Mouse (Mus musculus) layer of hippocampus, adult 2 months (tissue): ENCODE measurements around the gene Esrra. TPM values are rescaled to one million over a fixed set of nuclear protein-coding genes. Genes with fewer than 3 reads are reported as not detected.

Experiments used
- DNase-seq, 2 experiments: peaks; one replicate each; pipeline ENCODE4 v3.0.0; 2022; ENCODE audit warnings: low spot score in 2 of 2
- H3K27ac ChIP-seq: fragments of 200-600 bp; 2 replicates; pipeline ENCODE4 v1.8.1; 2022
- H3K4me3 ChIP-seq: fragments of 200-600 bp; 2 replicates; pipeline ENCODE4 v1.8.1; 2022; ENCODE audit warnings: mild to moderate bottlenecking
- CTCF ChIP-seq: fragments of 200-600 bp; conservative IDR thresholded peaks from 2 replicates; pipeline ENCODE4 v1.8.1; 2022; ENCODE audit warnings: antibody characterized with exemption, mild to moderate bottlenecking, moderate library complexity
- long read RNA-seq, 2 experiments: library from polyadenylated mRNA; stranded (forward); transcript quantifications; one replicate each; pipeline ENCODE4 v2.0.0; 2021; ENCODE audit warnings: borderline mapping rate in 2 of 2
- total RNA-seq, 2 experiments: library from RNA; stranded (reverse); gene quantifications; 2 replicates each; pipeline ENCODE4 v1.2.3; 2021

Esrra gene
- 10 to 100 TPM; 56.9 to 63.4 TPM for total RNA-seq
- long read RNA-seq, experiment 1, transcript Esrra-201 (7 exons, 2,242 nt): major isoform, 12 of 258 reads
- long read RNA-seq, experiment 1, partial matches to known transcripts: 1 of 258 reads
- long read RNA-seq, experiment 1, other reads (novel, unspliced or antisense): 245 of 258 reads
- long read RNA-seq, experiment 2, transcript Esrra-201 (7 exons, 2,242 nt): major isoform, 10 of 249 reads
- long read RNA-seq, experiment 2, partial matches to known transcripts: 2 of 249 reads
- long read RNA-seq, experiment 2, other reads (novel, unspliced or antisense): 237 of 249 reads

DNA sequence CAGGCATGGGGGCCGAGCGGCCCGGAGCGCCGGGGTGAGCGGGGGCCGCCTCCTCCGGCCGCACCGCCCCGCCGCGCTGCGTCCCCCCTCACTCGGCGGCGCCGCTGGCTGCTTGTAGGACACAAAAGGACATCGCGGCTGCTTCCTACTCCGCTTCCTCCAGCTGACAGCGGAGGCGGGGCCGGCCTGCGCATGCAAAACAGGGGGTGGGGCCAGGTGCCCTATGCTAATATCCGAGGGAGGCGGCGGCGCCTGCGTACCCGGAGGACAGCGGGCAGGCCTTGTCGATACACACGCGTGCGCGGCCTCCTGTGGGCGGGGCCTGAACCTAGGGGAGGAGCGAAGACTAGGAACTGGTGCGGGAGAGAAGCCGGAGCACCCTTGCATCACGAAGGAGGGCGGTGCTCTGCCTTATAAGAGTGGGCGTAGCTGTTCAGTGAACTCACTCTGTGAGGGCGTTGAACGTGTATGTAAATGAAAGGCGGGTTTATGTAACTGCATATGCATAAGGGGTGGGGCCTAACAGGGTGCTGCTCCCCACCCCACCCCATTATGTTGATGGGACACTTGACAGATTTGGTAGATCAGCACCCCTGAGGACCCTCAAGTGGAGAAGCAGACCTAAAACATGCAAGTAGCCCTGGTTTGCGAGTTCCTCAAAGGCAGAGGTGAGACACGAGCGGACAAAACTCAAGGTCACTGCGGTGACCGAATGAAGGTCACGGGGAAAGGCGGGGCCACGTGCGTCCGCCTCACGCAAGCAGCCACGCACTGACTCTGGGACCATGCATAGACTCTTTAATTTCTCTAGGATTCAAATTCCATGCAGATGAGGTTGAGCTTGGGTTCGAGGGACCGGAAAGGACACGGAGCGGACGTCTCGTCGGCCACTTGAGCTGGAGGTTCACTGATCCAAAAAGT is at the start of gene Esrra:
Esrra (minus strand) TSS at position 167 of the 921 bp plus-strand sequence.
- H3K4me3 ChIP-seq: peak within 1 kb of the TSS; percentile 84
- no peak for TF ChIP-seq CTCF
- DNase-seq: peak; percentile 99 to 100
- peak within 1 kb of the TSS; percentile 97 for H3K27ac ChIP-seq

- no peak for DNase-seq
- peak overlapping the region; percentile 15; the same call in 1 of the 2 replicates for H3K27ac ChIP-seq
- no peak for TF ChIP-seq CTCF
- peak overlapping the region; percentile 30; the same call in 1 of the 2 replicates for H3K4me3 ChIP-seq
Observed at GRCm38 (mm10) chr19:6970460-6971085, 49.0 kb upstream of the Esrra start.

DNA sequence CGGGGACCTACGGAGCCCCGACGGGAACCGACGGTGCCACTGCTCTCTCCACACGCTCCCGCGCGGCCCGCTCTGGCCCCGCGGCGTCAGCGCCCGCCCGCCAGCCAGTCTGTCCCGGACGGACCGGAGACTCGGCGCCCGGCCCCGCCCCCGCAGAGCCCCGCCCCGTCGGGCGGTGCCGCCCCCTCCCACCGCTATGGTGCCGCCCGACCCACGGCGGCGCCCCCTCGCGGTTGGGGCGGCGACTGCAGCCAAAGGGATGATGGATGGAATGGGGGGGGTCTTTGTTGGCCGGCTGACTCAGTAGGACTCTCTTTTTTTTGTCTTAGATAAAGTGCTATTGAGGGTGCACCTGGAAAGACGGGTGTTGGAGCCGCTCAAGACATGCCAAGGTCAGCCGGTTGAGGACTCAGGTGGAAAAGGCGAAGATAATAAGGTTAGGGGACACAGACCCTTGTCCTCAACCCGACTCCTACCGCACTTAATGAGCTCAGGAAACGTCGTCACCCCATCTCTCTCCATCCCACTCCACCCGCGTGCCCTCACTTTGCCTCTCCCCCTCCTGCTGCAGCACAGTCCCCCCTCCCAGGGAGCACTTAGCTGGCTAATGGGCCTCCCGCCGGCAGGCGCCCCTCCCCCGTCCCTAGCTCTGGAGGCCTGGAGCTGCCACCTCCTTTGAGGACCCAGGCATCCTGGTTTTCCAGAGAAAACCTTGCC is 48.2 kb upstream of the Esrra start:
- peak overlapping the region; percentile 72; the same call in 1 of the 2 replicates for H3K27ac ChIP-seq
- H3K4me3 ChIP-seq: peak overlapping the region; percentile 53
- peak in 1 of 2 experiments; percentile 64 for DNase-seq
- TF ChIP-seq CTCF: peak; percentile 75

- no peak for TF ChIP-seq CTCF
- peak overlapping the region; percentile 72; the same call in 1 of the 2 replicates for H3K27ac ChIP-seq
- H3K4me3 ChIP-seq: peak overlapping the region; percentile 53
- no peak for DNase-seq
Observed at GRCm38 (mm10) chr19:6969291-6969664, 47.7 kb upstream of the Esrra start.

GRCm38 (mm10) chr19:6968491-6969271 is 47.1 kb upstream of the Esrra start:
- DNase-seq: no peak
- no peak for TF ChIP-seq CTCF
- H3K4me3 ChIP-seq: peak overlapping the region; percentile 53
- H3K27ac ChIP-seq: peak overlapping the region; percentile 72; the same call in 1 of the 2 replicates

- no peak for DNase-seq
- no peak for TF ChIP-seq CTCF
- Histone ChIP-seq H3K27ac (no peak overlapping the region), H3K4me3 (no peak overlapping the region)
Observed at GRCm38 (mm10) chr19:6956461-6956860, 34.8 kb upstream of the Esrra start.

- no peak for TF ChIP-seq CTCF
- Histone ChIP-seq H3K4me3 (no peak overlapping the region), H3K27ac (no peak overlapping the region)
- DNase-seq: no peak
Observed at GRCm38 (mm10) chr19:6955424-6955823, 33.8 kb upstream of the Esrra start.

- no peak for DNase-seq
- peak; percentile 61 for TF ChIP-seq CTCF
- Histone ChIP-seq H3K27ac (0 out of 2 replicates have a peak overlapping the region, but pooled peaks have one; percentile 2), H3K4me3 (no peak overlapping the region)
Observed at GRCm38 (mm10) chr19:6954046-6954445, 32.4 kb upstream of the Esrra start.

- TF ChIP-seq CTCF: no peak
- H3K27ac ChIP-seq: peak overlapping the region; percentile 97
- DNase-seq: no peak
- H3K4me3 ChIP-seq: peak overlapping the region; percentile 66
Observed at GRCm38 (mm10) chr19:6952712-6953037, 31.1 kb upstream of the Esrra start.

DNA sequence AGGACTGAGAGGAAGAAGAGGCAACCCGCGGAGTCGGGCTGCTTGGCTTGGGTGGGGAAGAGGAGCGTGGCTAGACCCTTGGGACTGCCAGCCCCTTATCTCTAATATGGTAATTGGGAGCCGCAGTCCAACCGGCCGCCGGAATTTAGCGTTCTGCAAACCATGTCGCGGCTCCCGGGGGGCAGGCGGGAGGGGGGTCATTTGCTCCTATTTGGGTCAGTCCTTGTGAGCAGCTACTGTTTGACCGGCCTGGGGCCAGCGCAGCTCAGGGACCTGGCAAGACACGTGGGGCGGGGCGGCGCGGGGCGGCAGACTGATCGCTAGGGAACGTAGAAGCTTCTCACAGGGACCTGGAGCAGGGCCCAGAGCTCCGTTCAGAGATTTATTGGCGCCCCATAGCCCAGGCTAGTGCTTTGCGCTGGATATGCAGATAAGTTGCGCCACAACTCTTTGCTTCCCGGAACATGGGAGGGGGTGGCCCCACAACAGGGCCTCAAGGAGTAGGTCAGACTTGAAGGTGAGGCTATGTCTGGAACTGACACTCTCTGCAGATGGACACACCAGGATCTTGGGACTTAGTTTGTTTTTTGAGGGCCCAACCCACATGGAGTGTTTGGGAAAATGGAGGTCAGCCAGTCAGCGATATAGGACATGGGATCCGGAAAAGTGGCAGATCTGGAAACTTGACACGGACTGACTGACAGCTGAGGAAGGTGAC is 30.5 kb upstream of the Esrra start:
- peak overlapping the region; percentile 66 for H3K4me3 ChIP-seq
- H3K27ac ChIP-seq: peak overlapping the region; percentile 97
- peak; percentile 66 to 77 for DNase-seq
- no peak for TF ChIP-seq CTCF

DNA sequence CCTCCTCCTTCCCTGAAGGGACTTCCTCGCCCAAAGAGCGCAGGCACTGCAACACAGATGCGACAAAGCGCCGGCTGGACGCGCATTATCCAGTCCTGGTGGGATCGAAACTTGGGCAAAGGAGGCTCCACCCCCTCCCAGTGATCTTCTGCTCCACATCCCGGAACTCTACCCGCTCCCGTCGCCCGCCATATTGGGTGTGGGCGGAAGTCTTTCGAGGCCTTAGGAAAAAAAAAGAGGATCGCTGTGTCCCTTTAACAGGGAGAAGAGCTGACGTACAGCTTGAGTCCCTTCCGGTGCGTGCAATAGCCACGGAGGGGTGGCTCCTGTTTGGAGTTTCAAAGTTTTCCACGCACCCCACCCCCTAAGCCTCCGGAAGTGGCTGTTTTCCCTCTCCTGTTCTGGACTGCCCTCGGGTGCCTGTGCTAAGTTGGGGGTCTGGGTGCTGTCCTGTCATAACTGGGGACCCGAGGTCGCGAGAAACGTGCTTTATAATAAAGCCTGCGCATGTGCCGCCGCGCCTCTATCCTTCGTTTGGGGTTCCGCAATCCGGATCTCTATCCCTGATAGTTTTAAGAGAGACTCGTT is 29.9 kb upstream of the Esrra start:
- Histone ChIP-seq H3K27ac (peak overlapping the region; percentile 97), H3K4me3 (peak overlapping the region; percentile 66)
- no peak for TF ChIP-seq CTCF
- peak; percentile 92 to 97 for DNase-seq
